Mouse (Mus musculus) intestine, embryonic 16.5 days (tissue): ENCODE data around the gene Nfu1. TPM values are rescaled to one million over a fixed set of nuclear protein-coding genes. Genes with fewer than 3 reads are reported as not detected.

Source experiments
- ATAC-seq: fragments of 200-750 bp; cut with Nextera tagmentation; 2 replicates; pipeline ENCODE4 v1.8.0; 2017; ENCODE audit warnings: moderate TSS enrichment, moderate library complexity
- H3K27ac ChIP-seq: fragments of 300-500 bp; sonication (generic); 2 replicates; pipeline ENCODE4 v1.5.1; 2014; ENCODE audit warnings: mild to moderate bottlenecking, low read length
- H3K27me3 ChIP-seq: fragments of 300-500 bp; sonication (generic); replicated peaks from 2 replicates; pipeline ENCODE4 v1.6.1; 2014; ENCODE audit warnings: low read length, control low read depth, mixed read lengths; ENCODE audit not compliant: control insufficient read depth, insufficient read depth
- H3K36me3 ChIP-seq: fragments of 300-500 bp; sonication (generic); 2 replicates; pipeline ENCODE4 v1.6.1; 2014; ENCODE audit warnings: low read length, control low read depth; ENCODE audit not compliant: control insufficient read depth, insufficient read depth
- H3K4me1 ChIP-seq: fragments of 300-500 bp; sonication (generic); 2 replicates; pipeline ENCODE4 v1.6.1; 2014; ENCODE audit warnings: low read length, control low read depth, mixed read lengths; ENCODE audit not compliant: control insufficient read depth, insufficient read depth
- H3K4me2 ChIP-seq: fragments of 300-500 bp; sonication (generic); 2 replicates; pipeline ENCODE4 v1.6.1; 2014; ENCODE audit warnings: low read depth, low read length, control low read depth
- H3K4me3 ChIP-seq: fragments of 300-500 bp; sonication (generic); 2 replicates; pipeline ENCODE4 v1.5.1; 2014; ENCODE audit warnings: mild to moderate bottlenecking, low read length
- H3K9ac ChIP-seq: fragments of 300-500 bp; sonication (generic); 2 replicates; pipeline ENCODE4 v1.6.1; 2014; ENCODE audit warnings: low read depth, low read length
- H3K9me3 ChIP-seq: fragments of 300-500 bp; sonication (generic); 2 replicates; pipeline ENCODE4 v1.6.1; 2016; ENCODE audit warnings: low read length, control low read depth; ENCODE audit not compliant: control insufficient read depth
- WGBS: fragments of 180-500 bp; shearing (Covaris S2); extraction: QIAGEN DNeasy Blood & Tissue Kit; methylation state at CpG from one replicate; pipeline ENCODE4 v1.1.7; 2014; 5-methylcytosine and 5-hydroxymethylcytosine counted together
- polyA plus RNA-seq: library from polyadenylated mRNA; unstranded; fragments of >200 nt; fragmentation: Nextera tagmentation; extraction: Ambion mirVana; gene quantifications from 2 replicates; pipeline ENCODE4 v1.2.1, GENCODE M21; 2015

Gene Nfu1
- polyA plus RNA-seq, 1 experiment from 2014 or later: 114 TPM

DNA sequence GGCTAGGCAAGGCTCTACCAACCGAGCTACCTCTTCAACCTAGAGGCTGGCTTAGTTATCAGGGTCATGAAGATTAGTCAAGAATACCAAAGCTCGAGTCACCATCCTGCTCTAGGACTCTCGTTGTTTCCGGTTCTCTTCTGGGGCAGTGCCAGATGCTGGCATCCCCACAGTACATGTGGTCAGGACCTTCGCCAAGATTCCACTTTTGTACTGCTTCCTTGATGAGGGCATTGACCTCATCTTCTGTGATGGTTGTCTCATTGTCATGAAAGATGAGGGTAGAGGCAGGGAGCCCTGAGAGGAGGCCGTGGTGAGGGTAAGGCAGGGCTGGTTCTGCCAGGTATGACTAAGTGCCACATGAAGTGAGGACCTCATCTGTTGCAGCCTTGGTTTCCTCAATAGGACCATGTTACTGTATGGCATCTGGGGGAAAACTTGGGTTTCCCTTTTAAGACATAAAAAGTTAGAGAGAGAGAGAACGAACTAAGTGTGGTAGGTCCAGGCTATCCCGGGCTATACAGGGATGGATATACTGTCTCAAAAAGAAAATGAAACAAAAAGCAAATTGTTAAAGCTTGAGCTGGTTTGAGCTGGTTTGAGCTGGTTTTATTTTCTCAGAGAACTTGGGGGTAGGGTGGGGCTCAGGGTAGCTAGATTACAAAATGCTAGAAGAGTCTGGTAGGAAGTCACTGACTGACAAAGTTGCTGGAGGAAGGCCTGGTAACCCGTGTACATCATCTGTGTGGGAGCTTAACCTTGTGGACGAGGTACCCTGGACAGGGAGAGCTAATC, 29.0 kb downstream of the Nfu1 start:
- Histone ChIP-seq H3K27me3 (no peaks in the 10 kb centered on the region), H3K36me3 (no peaks in the 10 kb centered on the region), H3K9me3 (no peaks in the 10 kb centered on the region), H3K4me1 (no peaks in the 10 kb centered on the region), H3K4me2 (no peak overlapping the region), H3K4me3 (no peak overlapping the region), H3K27ac (no peak overlapping the region), H3K9ac (no peak overlapping the region)
- ATAC-seq: no peak
- 86% methylated on average over 10 of the region's 10 CpGs for WGBS

DNA sequence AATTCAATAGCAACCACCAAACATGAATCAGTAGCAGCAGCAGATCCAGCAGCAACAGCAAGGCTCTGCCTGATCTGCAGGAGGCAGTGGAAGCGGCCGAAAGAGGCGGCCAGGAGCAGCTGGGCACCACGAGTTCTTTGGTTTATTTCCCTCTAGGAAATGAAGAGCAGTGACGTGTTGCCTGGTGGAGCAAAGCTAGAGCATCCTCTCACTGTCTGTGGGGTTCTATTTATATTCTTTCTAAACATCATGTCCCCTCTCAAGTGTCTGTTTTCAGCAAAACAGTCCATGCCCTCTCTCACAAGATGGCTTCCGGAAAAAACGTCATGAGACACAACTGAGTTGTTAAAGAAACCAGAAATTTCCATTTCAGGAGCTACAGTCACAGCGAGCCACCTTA, 30.1 kb downstream of the Nfu1 start:
- Histone ChIP-seq H3K36me3 (no peaks in the 10 kb centered on the region), H3K9ac (no peak overlapping the region), H3K9me3 (no peaks in the 10 kb centered on the region), H3K4me3 (no peak overlapping the region), H3K27me3 (no peaks in the 10 kb centered on the region), H3K4me2 (no peak overlapping the region), H3K27ac (no peak overlapping the region), H3K4me1 (peaks cover 6% of the 10 kb centered on the region)
- 73% methylated on average over 8 of the region's 8 CpGs for WGBS
- ATAC-seq: no peak

DNA sequence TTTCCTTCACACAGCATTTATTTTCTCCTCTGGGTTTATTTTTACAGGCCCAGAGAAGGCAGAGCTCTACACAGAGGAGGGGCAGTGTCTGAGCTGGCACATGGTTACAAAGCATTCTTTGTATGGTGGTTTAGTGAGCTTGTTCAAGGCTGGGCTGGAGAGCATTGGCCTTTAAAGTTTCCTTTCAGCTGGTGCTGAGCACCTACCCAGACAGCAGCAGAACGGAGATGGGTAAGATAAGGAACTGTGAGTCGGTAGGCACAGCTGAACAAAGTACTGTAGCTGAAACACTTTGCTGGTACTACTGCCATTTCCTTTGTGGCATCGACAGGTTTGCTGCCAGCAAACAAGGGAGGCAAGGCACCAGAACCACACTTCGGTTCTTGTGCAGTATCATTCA, 31.9 kb downstream of the Nfu1 start:
- Histone ChIP-seq H3K36me3 (no peaks in the 10 kb centered on the region), H3K9ac (no peak overlapping the region), H3K27me3 (no peaks in the 10 kb centered on the region), H3K4me1 (peaks cover 15% of the 10 kb centered on the region), H3K9me3 (no peaks in the 10 kb centered on the region), H3K4me2 (no peak overlapping the region), H3K27ac (peak overlapping the region; percentile 10; the same call in 1 of the 2 replicates), H3K4me3 (no peak overlapping the region)
- WGBS: 76% methylated on average over 4 of the region's 4 CpGs
- no peak for ATAC-seq

DNA sequence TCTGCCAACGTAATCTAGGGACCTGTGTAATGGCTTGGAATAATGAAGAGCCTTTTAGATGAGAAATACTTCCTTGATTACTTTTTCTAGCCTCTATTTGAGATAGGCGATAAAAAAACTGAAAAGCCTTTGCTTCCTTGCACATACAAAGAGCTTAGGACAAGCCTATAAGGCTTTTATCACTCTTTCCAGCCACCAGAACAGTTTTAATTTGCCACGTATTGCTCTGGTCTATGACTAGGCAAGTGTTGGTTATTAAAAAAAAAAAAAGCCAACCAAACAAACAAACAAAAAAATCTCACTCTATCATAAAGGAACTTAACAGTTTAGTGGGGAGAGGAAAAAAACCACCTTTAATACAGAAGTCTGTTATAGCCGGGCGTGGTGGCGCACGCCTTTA, 32.4 kb downstream of the Nfu1 start:
- H3K27me3 ChIP-seq: no peaks in the 10 kb centered on the region
- H3K4me3 ChIP-seq: no peak overlapping the region
- H3K36me3 ChIP-seq: no peaks in the 10 kb centered on the region
- peaks cover 16% of the 10 kb centered on the region for H3K4me1 ChIP-seq
- H3K9me3 ChIP-seq: no peaks in the 10 kb centered on the region
- H3K4me2 ChIP-seq: peak overlapping the region; percentile 68; the same call in 1 of the 2 replicates
- WGBS: 88% methylated on average over 7 of the region's 7 CpGs
- peak overlapping the region; percentile 99 for H3K27ac ChIP-seq
- ATAC-seq: no peak
- no peak overlapping the region for H3K9ac ChIP-seq

DNA sequence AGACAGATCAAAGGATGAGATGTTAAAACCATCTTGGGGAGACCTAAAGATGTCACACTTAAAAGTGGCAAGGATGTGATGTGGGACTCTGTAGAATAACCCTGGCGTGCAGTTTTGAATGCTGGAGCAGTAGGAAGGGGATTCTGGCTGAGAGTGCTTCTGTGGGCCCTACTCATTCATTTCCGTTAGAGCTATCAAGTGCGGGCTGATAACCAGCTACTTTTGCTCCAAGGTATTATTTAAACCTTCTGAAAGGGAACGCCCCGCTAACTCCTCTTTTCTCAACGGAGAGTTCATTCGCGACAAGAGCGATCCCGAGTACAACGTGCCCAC, 32.9 kb downstream of the Nfu1 start:
- peak overlapping the region; percentile 97 for H3K4me3 ChIP-seq
- H3K4me2 ChIP-seq: peak overlapping the region; percentile 68
- no peaks in the 10 kb centered on the region for H3K36me3 ChIP-seq
- under 1% methylated on average over 11 of the region's 11 CpGs for WGBS
- H3K27me3 ChIP-seq: no peaks in the 10 kb centered on the region
- H3K4me1 ChIP-seq: peaks cover 16% of the 10 kb centered on the region
- no peaks in the 10 kb centered on the region for H3K9me3 ChIP-seq
- peak overlapping the region; percentile 99 for H3K27ac ChIP-seq
- no peak for ATAC-seq
- H3K9ac ChIP-seq: peak overlapping the region; percentile 82

DNA sequence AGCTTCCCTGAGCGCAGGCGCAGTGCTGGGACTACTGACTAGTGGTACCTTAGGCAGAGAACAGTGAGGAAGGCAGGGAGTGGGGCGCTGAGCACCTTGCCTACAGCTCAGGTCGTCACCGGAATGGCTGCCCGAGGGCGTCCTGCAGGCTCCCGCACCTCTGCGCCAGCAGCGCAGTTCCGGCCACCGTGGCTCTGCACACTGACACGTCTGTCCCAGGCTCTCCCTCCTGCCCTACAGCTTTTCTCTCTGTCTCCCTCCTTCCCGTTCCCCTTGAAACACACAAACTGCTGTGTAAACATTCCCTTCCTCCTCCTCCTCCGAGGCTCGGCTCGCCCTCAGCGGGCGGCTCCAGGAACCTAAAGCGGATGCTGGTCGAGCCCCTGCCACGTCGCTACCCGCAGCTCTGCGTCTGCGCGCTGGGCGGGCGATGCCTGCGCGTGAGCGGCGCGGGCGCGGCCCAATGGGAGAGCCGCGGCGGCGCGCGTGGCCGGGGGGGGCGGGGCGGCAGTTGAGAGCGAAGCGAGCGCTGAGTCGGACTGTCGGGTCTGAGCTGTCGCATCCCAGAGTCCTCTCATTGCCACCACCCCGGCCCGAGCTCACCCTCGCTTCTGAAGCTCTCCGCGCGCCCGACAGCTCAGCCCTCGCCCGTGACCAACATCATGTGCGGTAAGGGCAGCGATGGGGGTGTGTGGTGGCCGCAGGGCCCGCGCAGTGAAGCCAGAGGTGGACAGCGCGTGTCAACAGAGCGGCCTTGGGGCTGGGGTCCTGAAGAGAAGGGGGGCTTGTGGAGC, 33.5 kb downstream of the Nfu1 start, which contains the start of gene Gfpt1:
TSS of gene Gfpt1 (plus strand) at position 510 of the 794 bp plus-strand sequence.
- no peaks in the 10 kb centered on the region for H3K36me3 ChIP-seq
- no peaks in the 10 kb centered on the region for H3K27me3 ChIP-seq
- H3K4me1 ChIP-seq: peaks cover 16% of the 10 kb centered on the region
- peak within 1 kb of the TSS; percentile 99 for H3K9ac ChIP-seq
- H3K9me3 ChIP-seq: no peaks in the 10 kb centered on the region
- WGBS: under 1% methylated on average over 68 of the region's 68 CpGs
- ATAC-seq: peak; percentile 98
- peak within 1 kb of the TSS; percentile 68 for H3K4me2 ChIP-seq
- peak within 1 kb of the TSS; percentile 99 for H3K27ac ChIP-seq
- H3K4me3 ChIP-seq: peak within 1 kb of the TSS; percentile 97

DNA sequence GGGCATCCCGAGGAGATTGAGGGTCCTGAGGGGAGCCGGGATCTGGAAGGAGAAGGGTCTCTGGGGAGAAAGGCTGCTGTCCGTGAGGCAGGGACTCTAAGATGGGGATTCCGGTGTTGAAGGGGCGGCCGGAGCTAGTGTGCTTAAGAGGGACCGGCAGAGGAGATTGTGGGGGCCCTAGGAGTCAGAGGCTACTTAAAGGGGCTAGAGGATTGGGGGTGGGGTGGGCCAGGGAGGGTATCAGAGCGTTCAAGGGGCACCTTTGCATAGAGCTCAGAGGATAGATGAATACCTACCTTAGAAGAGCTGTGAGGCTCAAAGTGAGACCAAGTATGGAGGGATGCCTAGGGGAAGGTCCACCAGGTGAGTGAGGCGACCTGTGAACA, 34.1 kb downstream of the Nfu1 start:
- ATAC-seq: peak; percentile 24
- 2% methylated on average over 9 of the region's 9 CpGs for WGBS
- peak overlapping the region; percentile 97 for H3K4me3 ChIP-seq
- peaks cover 16% of the 10 kb centered on the region for H3K4me1 ChIP-seq
- H3K4me2 ChIP-seq: peak overlapping the region; percentile 64
- H3K9ac ChIP-seq: peak overlapping the region; percentile 99
- peak overlapping the region; percentile 99 for H3K27ac ChIP-seq
- H3K27me3 ChIP-seq: no peaks in the 10 kb centered on the region
- H3K36me3 ChIP-seq: no peaks in the 10 kb centered on the region
- H3K9me3 ChIP-seq: no peaks in the 10 kb centered on the region

DNA sequence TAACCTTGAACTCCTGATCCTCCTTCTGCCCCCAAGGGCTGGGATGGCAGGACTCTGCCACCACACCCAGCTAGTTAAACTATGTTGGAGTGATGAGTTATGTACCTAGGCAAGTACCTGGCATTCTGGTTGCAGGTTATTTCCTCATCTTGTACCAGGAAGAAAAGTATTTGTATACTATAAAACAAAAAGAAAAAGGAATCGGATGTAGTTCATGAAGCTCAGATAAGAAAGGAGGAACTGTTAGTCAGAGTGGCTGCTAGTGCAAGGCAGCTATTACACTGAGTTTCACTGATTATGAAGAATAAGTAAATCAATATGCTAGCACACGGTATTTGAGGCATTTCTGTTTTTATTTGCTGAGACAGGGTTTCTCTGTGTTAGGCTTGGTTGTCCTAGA, 35.9 kb downstream of the Nfu1 start:
- H3K27me3 ChIP-seq: no peaks in the 10 kb centered on the region
- H3K9me3 ChIP-seq: no peaks in the 10 kb centered on the region
- H3K27ac ChIP-seq: no peak overlapping the region
- H3K4me1 ChIP-seq: peaks cover 16% of the 10 kb centered on the region
- 58% methylated on average over 2 of the region's 2 CpGs for WGBS
- no peaks in the 10 kb centered on the region for H3K36me3 ChIP-seq
- no peak overlapping the region for H3K9ac ChIP-seq
- H3K4me2 ChIP-seq: peak overlapping the region; percentile 37
- no peak for ATAC-seq
- no peak overlapping the region for H3K4me3 ChIP-seq

DNA sequence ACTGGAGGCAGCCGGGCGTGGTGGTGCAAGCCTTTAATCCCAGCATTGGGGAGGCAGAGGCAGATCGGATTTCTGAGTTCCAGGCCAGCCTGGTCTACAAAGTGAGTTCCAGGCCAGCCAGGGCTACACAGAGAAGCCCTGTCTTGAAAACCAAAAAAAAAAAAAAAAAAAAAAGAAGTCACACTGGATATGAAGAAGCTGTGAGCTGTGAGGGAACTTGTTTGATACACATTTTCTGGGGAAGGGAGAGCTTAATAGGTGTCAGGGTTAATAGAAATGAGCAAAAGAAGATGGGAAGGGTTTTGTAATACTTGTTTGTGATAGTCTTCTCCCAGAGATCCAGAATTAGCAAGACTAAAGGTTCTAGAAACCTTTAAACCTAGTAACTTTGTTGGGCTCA, 36.5 kb downstream of the Nfu1 start:
- H3K9me3 ChIP-seq: no peaks in the 10 kb centered on the region
- 70% methylated on average over 3 of the region's 3 CpGs for WGBS
- H3K27ac ChIP-seq: no peak overlapping the region

More for the DNA sequence above, 36.5 kb downstream of the Nfu1 start:
- Histone ChIP-seq H3K36me3 (no peaks in the 10 kb centered on the region), H3K9ac (no peak overlapping the region), H3K4me1 (peaks cover 16% of the 10 kb centered on the region), H3K4me2 (no peak overlapping the region), H3K4me3 (no peak overlapping the region), H3K27me3 (no peaks in the 10 kb centered on the region)
- ATAC-seq: no peak
